Mouse (Mus musculus) CH12.LX (cell line): ENCODE measurements at regions not wholly inside any gene's neighbourhood (a gene's known extent, or its start where the extent isn't known, plus 50 kb on each side); places are given as distances from the start of the nearest gene placed in this dataset.
A peak's percentile ranks its signal among the peaks of the same experiment; 100 is the strongest.

Experiments
- DNase-seq: peaks from one replicate; pipeline ENCODE4 v3.0.0-alpha.2; 2013; ENCODE audit errors: extremely low read depth
- H3K27ac ChIP-seq: 2 replicates; pipeline ENCODE4 v1.5.1; 2012; ENCODE audit warnings: low read depth, mild to moderate bottlenecking, control low read depth, moderate library complexity; ENCODE audit not compliant: insufficient read depth
- H3K27me3 ChIP-seq: replicated peaks from 2 replicates; pipeline ENCODE3; 2012; ENCODE audit warnings: inconsistent platforms
- H3K36me3 ChIP-seq, 2 experiments: replicated peaks in 1 of 2; 2 replicates each; pipeline versions ENCODE3 to v1.6.1; 2012; ENCODE audit warnings: inconsistent platforms in 1 of 2, low read length in 1 of 2, mild to moderate bottlenecking in 1 of 2, mixed read lengths in 1 of 2, moderate library complexity in 1 of 2; ENCODE audit not compliant: control insufficient read depth in 1 of 2, insufficient read depth in 1 of 2
- H3K4me1 ChIP-seq, 2 experiments: 2 replicates each; pipeline ENCODE4 v1.6.1; 2012; ENCODE audit warnings: inconsistent platforms in 1 of 2, moderate library complexity in 1 of 2; ENCODE audit not compliant: insufficient read depth in 2 of 2, control insufficient read depth in 1 of 2
- H3K4me2 ChIP-seq: 2 replicates; pipeline ENCODE4 v1.6.1; 2012; ENCODE audit warnings: low read depth, mild to moderate bottlenecking, control low read depth; ENCODE audit not compliant: poor library complexity, insufficient read depth, severe bottlenecking
- H3K4me3 ChIP-seq, 3 experiments: fragments of 150-350 bp in 1 of 3; sonication (generic) in 1 of 3; replicated peaks in 1 of 3; 2 replicates each; pipeline versions ENCODE3 to v1.5.1; 2011 to 2012; ENCODE audit warnings: low read depth in 2 of 3, low read length in 2 of 3, mild to moderate bottlenecking in 2 of 3, moderate library complexity in 2 of 3, control low read depth in 1 of 3, improper control_type of control experiment in 1 of 3, inconsistent platforms in 1 of 3, mixed read lengths in 1 of 3; ENCODE audit not compliant: poor library complexity in 1 of 3
- H3K79me2 ChIP-seq: replicated peaks from 2 replicates; pipeline ENCODE4 v1.6.1; 2012; ENCODE audit warnings: mild to moderate bottlenecking, moderate library complexity; ENCODE audit not compliant: control insufficient read depth, poor library complexity, insufficient read depth, severe bottlenecking; ENCODE audit errors: extremely low read depth
- H3K9ac ChIP-seq: 2 replicates; pipeline ENCODE4 v1.6.1; 2012; ENCODE audit warnings: low read depth, mild to moderate bottlenecking, control low read depth, moderate library complexity; ENCODE audit not compliant: insufficient read depth
- H3K9me3 ChIP-seq: replicated peaks from 2 replicates; pipeline ENCODE3; 2012; ENCODE audit warnings: low read length, inconsistent platforms, mixed read lengths
- BHLHE40 ChIP-seq: IDR thresholded peaks from 2 replicates; pipeline ENCODE4 v1.6.1; 2011; ENCODE audit warnings: mild to moderate bottlenecking, low read depth, low read length, improper control_type of control experiment
- CHD1 ChIP-seq: IDR thresholded peaks from 2 replicates; pipeline ENCODE4 v1.6.1; 2012; ENCODE audit warnings: low read depth, low read length, improper control_type of control experiment, inconsistent platforms
- CHD2 ChIP-seq: IDR thresholded peaks from 2 replicates; pipeline ENCODE4 v1.6.1; 2011; ENCODE audit warnings: low read length, improper control_type of control experiment
- CTCF ChIP-seq, 2 experiments: IDR thresholded peaks in 1 of 2; conservative IDR thresholded peaks in 1 of 2; 2 replicates each; pipeline ENCODE4 v1.5.1; 2011 to 2012; ENCODE audit warnings: low read depth in 2 of 2, low read length in 2 of 2, improper control_type of control experiment in 1 of 2, inconsistent platforms in 1 of 2, mild to moderate bottlenecking in 1 of 2, moderate library complexity in 1 of 2
- E2F4 ChIP-seq: IDR thresholded peaks from 2 replicates; pipeline ENCODE4 v1.6.1; 2011; ENCODE audit warnings: low read depth, low read length, improper control_type of control experiment; ENCODE audit not compliant: insufficient replicate concordance
- ELF1 ChIP-seq: IDR thresholded peaks from 2 replicates; pipeline ENCODE4 v1.6.1; 2014; ENCODE audit warnings: low read depth, mild to moderate bottlenecking, inconsistent platforms, low read length, improper control_type of control experiment
- EP300 ChIP-seq: IDR thresholded peaks from 2 replicates; pipeline ENCODE4 v1.6.1; 2011; ENCODE audit warnings: low read length, improper control_type of control experiment
- ETS1 ChIP-seq: conservative IDR thresholded peaks from 2 replicates; pipeline ENCODE4 v1.6.1; 2012; ENCODE audit warnings: low read depth, mild to moderate bottlenecking, inconsistent platforms, low read length, improper control_type of control experiment, moderate library complexity
- GABPA ChIP-seq: IDR thresholded peaks from 2 replicates; pipeline ENCODE4 v1.6.1; 2012; ENCODE audit warnings: low read depth, low read length, improper control_type of control experiment, inconsistent platforms; ENCODE audit not compliant: insufficient replicate concordance
- HCFC1 ChIP-seq: IDR thresholded peaks from 2 replicates; pipeline ENCODE4 v1.6.1; 2012; ENCODE audit warnings: low read depth, mild to moderate bottlenecking, inconsistent platforms, low read length, improper control_type of control experiment
- IRF4 ChIP-seq: IDR thresholded peaks from 2 replicates; pipeline ENCODE4 v1.6.1; 2014; ENCODE audit warnings: low read depth, mild to moderate bottlenecking, inconsistent platforms, low read length, improper control_type of control experiment
- JUN ChIP-seq: IDR thresholded peaks from 2 replicates; pipeline ENCODE4 v1.6.1; 2011; ENCODE audit warnings: low read depth, mild to moderate bottlenecking, low read length, improper control_type of control experiment, moderate library complexity; ENCODE audit not compliant: insufficient read depth
- JUND ChIP-seq: conservative IDR thresholded peaks from 2 replicates; pipeline ENCODE4 v1.6.1; 2011; ENCODE audit warnings: low read depth, low read length, improper control_type of control experiment
- KAT2A ChIP-seq: IDR thresholded peaks from 2 replicates; pipeline ENCODE4 v1.6.1; 2012; ENCODE audit warnings: low read length, improper control_type of control experiment, inconsistent platforms; ENCODE audit not compliant: insufficient replicate concordance
- MAFK ChIP-seq: IDR thresholded peaks from 2 replicates; pipeline ENCODE4 v1.6.1; 2011; ENCODE audit warnings: low read length, improper control_type of control experiment; ENCODE audit not compliant: insufficient replicate concordance
- MAX ChIP-seq: IDR thresholded peaks from 2 replicates; pipeline ENCODE4 v1.6.1; 2011; ENCODE audit warnings: low read length, improper control_type of control experiment
- MAZ ChIP-seq: IDR thresholded peaks from 2 replicates; pipeline ENCODE4 v1.6.1; 2012; ENCODE audit warnings: low read depth, mild to moderate bottlenecking, inconsistent platforms, low read length, improper control_type of control experiment, moderate library complexity
- MEF2A ChIP-seq: IDR thresholded peaks from 2 replicates; pipeline ENCODE4 v1.6.1; 2014; ENCODE audit warnings: low read depth, mild to moderate bottlenecking, inconsistent platforms, low read length, improper control_type of control experiment, borderline replicate concordance
- MXI1 ChIP-seq: IDR thresholded peaks from 2 replicates; pipeline ENCODE4 v1.6.1; 2011; ENCODE audit warnings: mild to moderate bottlenecking, low read depth, low read length, improper control_type of control experiment
- MYC ChIP-seq: IDR thresholded peaks from 2 replicates; pipeline ENCODE4 v1.6.1; 2011; ENCODE audit warnings: low read depth, mild to moderate bottlenecking, improper control_type of control experiment, low read length
- NELFE ChIP-seq: IDR thresholded peaks from 2 replicates; pipeline ENCODE4 v1.6.1; 2011; ENCODE audit warnings: low read depth, low read length, improper control_type of control experiment
- NRF1 ChIP-seq: IDR thresholded peaks from 2 replicates; pipeline ENCODE4 v1.6.1; 2014; ENCODE audit warnings: low read depth, mild to moderate bottlenecking, inconsistent platforms, low read length, improper control_type of control experiment, moderate library complexity
- PAX5 ChIP-seq: IDR thresholded peaks from 2 replicates; pipeline ENCODE4 v1.6.1; 2012; ENCODE audit warnings: low read length, inconsistent platforms, mixed read lengths
- POLR2A ChIP-seq: IDR thresholded peaks from 2 replicates; pipeline ENCODE4 v1.6.1; 2011; ENCODE audit warnings: low read depth, mild to moderate bottlenecking, improper control_type of control experiment, low read length
- POLR2AphosphoS2 ChIP-seq: IDR thresholded peaks from 2 replicates; pipeline ENCODE4 v1.6.1; 2011; ENCODE audit warnings: low read depth, low read length, improper control_type of control experiment
- RAD21 ChIP-seq: IDR thresholded peaks from 2 replicates; pipeline ENCODE4 v1.6.1; 2011; ENCODE audit warnings: low read depth, mild to moderate bottlenecking, low read length, improper control_type of control experiment, moderate library complexity
- RCOR1 ChIP-seq: conservative IDR thresholded peaks from 2 replicates; pipeline ENCODE4 v1.6.1; 2012; ENCODE audit warnings: low read depth, mild to moderate bottlenecking, inconsistent platforms, low read length, improper control_type of control experiment
- SIN3A ChIP-seq: IDR thresholded peaks from 2 replicates; pipeline ENCODE4 v1.6.1; 2012; ENCODE audit warnings: low read length, improper control_type of control experiment, inconsistent platforms
- SMC3 ChIP-seq: IDR thresholded peaks from 2 replicates; pipeline ENCODE4 v1.6.1; 2011; ENCODE audit warnings: low read depth, low read length, improper control_type of control experiment
- TBP ChIP-seq: conservative IDR thresholded peaks from 2 replicates; pipeline ENCODE4 v1.6.1; 2011; ENCODE audit warnings: low read depth, low read length, improper control_type of control experiment
- TCF12 ChIP-seq: IDR thresholded peaks from 2 replicates; pipeline ENCODE4 v1.6.1; 2014; ENCODE audit warnings: low read depth, mild to moderate bottlenecking, inconsistent platforms, low read length, improper control_type of control experiment
- UBTF ChIP-seq: IDR thresholded peaks from 2 replicates; pipeline ENCODE4 v1.6.1; 2012; ENCODE audit warnings: low read depth, mild to moderate bottlenecking, inconsistent platforms, low read length, improper control_type of control experiment, moderate library complexity
- USF1 ChIP-seq: IDR thresholded peaks from 2 replicates; pipeline ENCODE4 v1.6.1; 2014; ENCODE audit warnings: low read depth, mild to moderate bottlenecking, inconsistent platforms, low read length, improper control_type of control experiment
- USF2 ChIP-seq: conservative IDR thresholded peaks from 2 replicates; pipeline ENCODE4 v1.6.1; 2011; ENCODE audit warnings: low read depth, low read length, improper control_type of control experiment
- ZC3H11A ChIP-seq: IDR thresholded peaks from 2 replicates; pipeline ENCODE4 v1.6.1; 2012; ENCODE audit warnings: low read depth, mild to moderate bottlenecking, inconsistent platforms, low read length, improper control_type of control experiment
- ZKSCAN1 ChIP-seq: IDR thresholded peaks from 2 replicates; pipeline ENCODE4 v1.6.1; 2012; ENCODE audit warnings: low read depth, inconsistent platforms, low read length, improper control_type of control experiment, borderline replicate concordance
- ZMIZ1 ChIP-seq: IDR thresholded peaks from 2 replicates; pipeline ENCODE4 v1.6.1; 2012; ENCODE audit warnings: low read depth, mild to moderate bottlenecking, inconsistent platforms, low read length, improper control_type of control experiment
- ZNF384 ChIP-seq: IDR thresholded peaks from 2 replicates; pipeline ENCODE4 v1.6.1; 2012; ENCODE audit warnings: low read depth, low read length, improper control_type of control experiment, inconsistent platforms
- dilution Hi-C: fragments of 300-500 bp; cut with MboI; formaldehyde crosslinking; loops from 2 replicates; pipeline ENCODE4 v1.14.3; 2020; ENCODE audit warnings: low sequenced_read_pairs; ENCODE audit not compliant: extremely low pct_unique_long_range_greater_than_20kb, extremely low pct_ligation_motif_present
- in situ Hi-C: fragments of 300-500 bp; cut with MboI; formaldehyde crosslinking; loops from 3 replicates; pipeline ENCODE4 v1.14.3; 2019; ENCODE audit warnings: low sequenced_read_pairs, low pct_ligation_motif_present, low pct_unique_long_range_greater_than_20kb, mixed read lengths

DNA sequence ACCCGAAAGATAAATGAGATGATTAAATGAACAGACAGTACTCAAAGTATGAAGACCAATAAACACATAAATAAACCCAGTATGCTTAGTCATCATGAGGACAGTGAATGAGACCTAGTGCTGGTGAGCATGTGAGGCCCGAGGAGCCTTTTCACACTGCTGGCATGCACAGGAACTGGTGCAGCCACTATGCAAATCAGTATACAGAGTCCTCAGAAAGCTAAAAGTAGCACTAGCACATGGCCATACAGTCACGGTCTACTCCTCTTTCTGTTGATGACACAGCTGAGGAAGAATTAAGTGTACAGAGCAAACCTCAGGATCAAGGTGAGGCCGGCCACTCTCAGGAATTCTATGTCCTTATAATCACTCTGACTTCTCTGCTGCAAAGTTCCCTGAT is 154.1 kb upstream of the Slc7a14 start:
- peaks cover 3 to 17% of the 10 kb centered on the region in 2 experiments; a peak in 2 of 4 replicates for H3K4me1 ChIP-seq
- in situ Hi-C loops, result no loop called here
- no peaks in the 10 kb centered on the region for H3K36me3 ChIP-seq

DNA sequence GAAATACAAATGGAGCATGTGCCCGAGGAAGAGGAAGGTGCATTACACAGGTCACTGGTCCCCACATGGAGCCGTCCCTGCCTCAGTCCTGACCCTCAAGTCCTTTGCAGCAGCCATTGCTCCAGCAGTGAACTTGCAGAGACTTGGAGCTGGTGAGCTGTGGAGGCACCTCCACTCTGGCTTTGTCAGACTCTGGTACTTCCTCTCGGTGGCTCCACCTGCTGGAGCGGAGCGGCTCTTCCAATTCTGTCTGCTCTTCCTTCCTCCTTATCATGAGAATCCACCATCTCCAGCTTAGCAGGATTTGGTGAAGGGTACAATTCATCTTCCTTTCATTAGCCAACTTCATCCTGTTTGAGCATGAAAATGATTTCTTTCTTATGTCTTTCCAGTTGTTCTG is 149.3 kb upstream of the Slc7a14 start:
- in situ Hi-C loops (no loop called here), dilution Hi-C loops (no loop called here)
- no peak overlapping the region for H3K4me2 ChIP-seq
- no peaks in the 10 kb centered on the region for H3K27me3 ChIP-seq
- no peak overlapping the region for H3K27ac ChIP-seq
- H3K79me2 ChIP-seq, result no peaks in the 10 kb centered on the region
- no peaks in the 10 kb centered on the region for H3K36me3 ChIP-seq
- DNase-seq, result no peak
- peaks cover 3 to 12% of the 10 kb centered on the region in 2 experiments; a peak in 2 of 4 replicates for H3K4me1 ChIP-seq
- no peak overlapping the region for H3K9ac ChIP-seq
- peaks cover 4% of the 10 kb centered on the region for H3K9me3 ChIP-seq
- H3K4me3 ChIP-seq, result no peak overlapping the region
- no peak for TF ChIP-seq JUND
- peak; percentile 26 for TF ChIP-seq RAD21
- TF ChIP-seq CTCF (conservative IDR thresholded peaks at IDR 0.05 in 1 of 2, IDR thresholded peaks at IDR 0.05 in 1 of 2; ENCODE audit: low read depth in 2 of 2, low read length in 2 of 2), result peak in 1 of 2 experiments; percentile 62; a peak in 2 of 4 replicates
- TF ChIP-seq SMC3, result peak; percentile 50

More for the DNA sequence above, 154.1 kb upstream of the Slc7a14 start:
- Histone ChIP-seq H3K27me3 (no peaks in the 10 kb centered on the region), H3K4me2 (peak overlapping the region; percentile 24; the same call in 1 of the 2 replicates)
- TF ChIP-seq MAX (peak; percentile 93), ZNF384 (no peak), HCFC1 (no peak), CTCF (conservative IDR thresholded peaks at IDR 0.05 in 1 of 2, IDR thresholded peaks at IDR 0.05 in 1 of 2; ENCODE audit: low read depth in 2 of 2, low read length in 2 of 2) (no peak), CHD1 (no peak), POLR2AphosphoS2 (no peak), RAD21 (no peak), NELFE (no peak), IRF4 (no peak; the same call in 1 of the 2 replicates), RCOR1 (no peak), SMC3 (no peak), USF1 (no peak), UBTF (no peak), PAX5 (no peak), TBP (no peak), ZC3H11A (no peak), KAT2A (no peak), TCF12 (no peak), NRF1 (no peak), CHD2 (no peak), JUN (no peak; the same call in 1 of the 2 replicates), USF2 (no peak), MYC (peak; percentile 90), MEF2A (peak; percentile 80), POLR2A (no peak), MAFK (peak; percentile 56; the same call in 1 of the 2 replicates), MXI1 (no peak; the same call in 1 of the 2 replicates), GABPA (no peak), EP300 (peak; percentile 56), ETS1 (peak; percentile 77), ELF1 (no peak), BHLHE40 (peak; percentile 94), ZKSCAN1 (no peak), E2F4 (no peak), SIN3A (no peak), JUND (no peak; the same call in 1 of the 2 replicates), ZMIZ1 (no peak), MAZ (no peak)
- TF ChIP-seq, all 38 proteins: peak for 7
- DNase-seq, result peak; percentile 80
- Histone ChIP-seq H3K4me3 (no peak overlapping the region), H3K27ac (no peak overlapping the region), H3K79me2 (no peaks in the 10 kb centered on the region), H3K9me3 (no peaks in the 10 kb centered on the region), H3K9ac (no peak overlapping the region)
- dilution Hi-C loops, result no loop called here
